Mouse (Mus musculus): ENCODE results near the gene Plcb2. TPM values are rescaled to one million over a fixed set of nuclear protein-coding genes. Genes with fewer than 3 reads are reported as not detected.

Gene Plcb2
- total RNA-seq, 4 experiments from 2014 or later: 0.15 to 0.27 (median 0.27) TPM; not detected in 1

GRCm38 (mm10) chr2:118693370-118693966, 34.8 kb downstream of the Plcb2 start:
- DNase-seq (ENCODE audit: low spot score in 2 of 2): no peak

- no peak for DNase-seq (ENCODE audit: low spot score in 2 of 2)
Measured at GRCm38 (mm10) chr2:118689875-118690274, 38.4 kb downstream of the Plcb2 start.

GRCm38 (mm10) chr2:118687791-118688190, 40.4 kb downstream of the Plcb2 start:
- no peak for DNase-seq (ENCODE audit: low spot score in 2 of 2)

- DNase-seq (ENCODE audit: low spot score in 2 of 2): no peak
Measured at GRCm38 (mm10) chr2:118686693-118687092, 41.5 kb downstream of the Plcb2 start.

GRCm38 (mm10) chr2:118685088-118685487, 43.1 kb downstream of the Plcb2 start:
- DNase-seq (ENCODE audit: low spot score in 2 of 2): no peak

GRCm38 (mm10) chr2:118682544-118683260, 45.5 kb downstream of the Plcb2 start:
- no peak for DNase-seq (ENCODE audit: low spot score in 2 of 2)

- no peak for DNase-seq (ENCODE audit: low spot score in 2 of 2)
Measured at GRCm38 (mm10) chr2:118680926-118681325, 47.3 kb downstream of the Plcb2 start.

- DNase-seq (ENCODE audit: low spot score in 2 of 2): no peak
Measured at GRCm38 (mm10) chr2:118679577-118679976, 48.7 kb downstream of the Plcb2 start.

- no peak for DNase-seq (ENCODE audit: low spot score in 2 of 2)
Measured at GRCm38 (mm10) chr2:118677817-118678216, 50.4 kb downstream of the Plcb2 start.

GRCm38 (mm10) chr2:118676839-118677741, 51.1 kb downstream of the Plcb2 start:
- DNase-seq (ENCODE audit: low spot score in 2 of 2): no peak

- DNase-seq (ENCODE audit: low spot score in 2 of 2): no peak
Measured at GRCm38 (mm10) chr2:118674500-118674899, 53.7 kb downstream of the Plcb2 start.

- no peak for DNase-seq (ENCODE audit: low spot score in 2 of 2)
Measured at GRCm38 (mm10) chr2:118673686-118674465, 54.4 kb downstream of the Plcb2 start.

GRCm38 (mm10) chr2:118671728-118672127, 56.5 kb downstream of the Plcb2 start:
- DNase-seq (ENCODE audit: low spot score in 2 of 2): no peak

GRCm38 (mm10) chr2:118669785-118670184, 58.5 kb downstream of the Plcb2 start:
- DNase-seq (ENCODE audit: low spot score in 2 of 2): no peak

GRCm38 (mm10) chr2:118669245-118669644, 59.0 kb downstream of the Plcb2 start:
- no peak for DNase-seq (ENCODE audit: low spot score in 2 of 2)

GRCm38 (mm10) chr2:118667181-118667580, 61.1 kb downstream of the Plcb2 start:
- DNase-seq (ENCODE audit: low spot score in 2 of 2): no peak

- no peak for DNase-seq (ENCODE audit: low spot score in 2 of 2)
Measured at GRCm38 (mm10) chr2:118665616-118666015, 62.6 kb downstream of the Plcb2 start.

GRCm38 (mm10) chr2:118664975-118665516, 63.2 kb downstream of the Plcb2 start:
- no peak for DNase-seq (ENCODE audit: low spot score in 2 of 2)

GRCm38 (mm10) chr2:118663804-118664766, 64.2 kb downstream of the Plcb2 start:
- no peak for DNase-seq (ENCODE audit: low spot score in 2 of 2)
